Mouse (Mus musculus): ENCODE measurements at regions not wholly inside any gene's neighbourhood (a gene's known extent, or its start where the extent isn't known, plus 50 kb on each side); places are given as distances from the start of the nearest gene placed in this dataset.

DNA sequence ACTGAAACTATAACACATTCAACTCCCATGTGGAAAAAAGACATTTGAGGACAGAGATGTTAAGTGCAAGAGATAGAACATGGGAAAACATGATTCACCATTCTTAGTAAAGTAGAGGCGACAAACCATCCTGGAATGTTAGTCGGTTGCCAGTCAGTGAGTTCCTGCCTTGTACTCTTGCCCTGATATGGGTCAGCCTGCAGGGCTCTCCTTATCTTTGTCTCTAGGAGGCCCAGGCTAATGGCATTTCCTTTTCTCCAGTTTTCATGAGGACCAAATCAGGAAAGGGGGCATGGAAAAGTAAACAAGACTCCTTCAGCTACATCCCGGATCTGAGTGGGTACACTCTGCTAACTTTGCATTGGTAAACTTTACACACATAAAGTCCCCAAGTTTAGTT, 387.4 kb upstream of the Mpdz start:
- Histone ChIP-seq H3K36me3 (replicated peaks) (no peaks in the 10 kb centered on the region), H3K4me3 (no peak overlapping the region), H3K27ac (replicated peaks) (no peak overlapping the region), H3K4me1 (no peaks in the 10 kb centered on the region), H3K27me3 (replicated peaks; ENCODE audit: low read depth, poor library complexity, severe bottlenecking) (no peaks in the 10 kb centered on the region), H3K9me3 (no peaks in the 10 kb centered on the region)
- DNase-seq (ENCODE audit: low spot score): no peak
- WGBS: 55% methylated on average over 3 of the region's 3 CpGs

DNA sequence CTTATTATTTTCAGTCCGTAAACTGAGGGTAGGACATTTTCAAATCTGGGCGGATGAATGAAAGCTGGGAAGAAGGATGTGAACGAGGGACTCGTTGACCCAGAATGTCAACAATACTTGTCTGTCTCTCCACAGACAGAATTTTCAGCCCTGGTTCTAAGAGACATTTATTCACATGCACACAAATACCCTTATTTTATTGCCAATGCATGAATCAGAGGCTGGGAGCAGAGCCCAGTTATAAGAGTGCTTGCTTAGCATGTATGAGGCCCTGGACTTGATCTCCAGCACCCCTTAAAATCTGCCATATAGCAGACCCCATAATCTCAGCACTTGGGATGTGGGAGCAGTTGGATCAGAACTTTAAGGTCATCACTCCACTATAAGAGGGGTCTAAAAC, 384.8 kb upstream of the Mpdz start:
- no peak overlapping the region for H3K4me3 ChIP-seq
- H3K36me3 ChIP-seq (replicated peaks): no peaks in the 10 kb centered on the region
- 90% methylated on average over 4 of the region's 4 CpGs for WGBS
- peaks cover 13% of the 10 kb centered on the region for H3K4me1 ChIP-seq
- no peak for DNase-seq (ENCODE audit: low spot score)
- H3K9me3 ChIP-seq: no peaks in the 10 kb centered on the region
- H3K27ac ChIP-seq (replicated peaks): no peak overlapping the region
- no peaks in the 10 kb centered on the region for H3K27me3 ChIP-seq (replicated peaks; ENCODE audit: low read depth, poor library complexity, severe bottlenecking)

DNA sequence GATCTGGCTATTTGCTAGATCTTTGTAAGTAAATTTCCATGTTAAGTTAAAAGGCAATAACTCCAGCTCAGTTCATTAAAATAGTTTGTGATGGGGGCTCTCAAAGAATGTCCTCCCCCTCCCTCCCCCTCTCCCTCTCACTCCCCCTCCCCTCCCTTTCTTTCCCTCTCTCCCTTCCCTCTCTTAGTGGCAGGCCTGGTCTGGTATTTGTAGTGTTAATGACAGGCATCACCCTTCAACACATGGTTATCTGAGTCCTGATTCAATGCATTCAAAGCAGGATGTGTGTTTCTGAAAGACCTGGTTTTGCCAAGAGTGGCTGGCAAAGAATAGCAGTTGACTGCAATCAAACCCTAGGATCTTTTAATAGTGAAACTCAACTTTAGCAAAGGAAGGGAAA, 383.4 kb upstream of the Mpdz start:
- Histone ChIP-seq H3K27me3 (replicated peaks; ENCODE audit: low read depth, poor library complexity, severe bottlenecking) (no peaks in the 10 kb centered on the region), H3K9me3 (no peaks in the 10 kb centered on the region), H3K4me3 (no peak overlapping the region), H3K36me3 (replicated peaks) (no peaks in the 10 kb centered on the region), H3K27ac (replicated peaks) (no peak overlapping the region), H3K4me1 (peaks cover 13% of the 10 kb centered on the region)
- no peak for DNase-seq (ENCODE audit: low spot score)

DNA sequence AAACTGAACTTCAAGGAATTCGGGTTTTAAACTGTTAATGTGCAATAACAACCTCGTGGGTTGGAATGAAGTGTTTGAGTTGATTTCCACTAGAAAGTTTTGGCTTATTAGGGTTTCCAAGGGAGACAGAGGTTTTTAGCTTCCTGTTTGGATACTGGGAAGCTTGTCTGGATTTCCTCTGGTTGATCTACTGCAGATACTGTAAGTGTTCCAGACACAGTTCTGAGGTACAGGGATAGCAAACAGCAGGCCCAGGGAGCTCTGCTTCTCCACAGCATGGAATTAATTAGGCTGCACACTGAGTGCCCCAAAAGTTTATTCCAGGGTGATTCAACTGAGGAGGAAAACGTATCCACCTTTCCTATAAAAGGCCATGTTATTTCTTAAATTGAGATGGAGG, 381.0 kb upstream of the Mpdz start:
- no peaks in the 10 kb centered on the region for H3K27me3 ChIP-seq (replicated peaks; ENCODE audit: low read depth, poor library complexity, severe bottlenecking)
- H3K36me3 ChIP-seq (replicated peaks): no peaks in the 10 kb centered on the region
- H3K27ac ChIP-seq (replicated peaks): no peak overlapping the region
- DNase-seq (ENCODE audit: low spot score): peak; percentile 15
- H3K4me1 ChIP-seq: peaks cover 13% of the 10 kb centered on the region
- H3K4me3 ChIP-seq: no peak overlapping the region
- 57% methylated on average over 3 of the region's 3 CpGs for WGBS
- H3K9me3 ChIP-seq: no peaks in the 10 kb centered on the region

DNA sequence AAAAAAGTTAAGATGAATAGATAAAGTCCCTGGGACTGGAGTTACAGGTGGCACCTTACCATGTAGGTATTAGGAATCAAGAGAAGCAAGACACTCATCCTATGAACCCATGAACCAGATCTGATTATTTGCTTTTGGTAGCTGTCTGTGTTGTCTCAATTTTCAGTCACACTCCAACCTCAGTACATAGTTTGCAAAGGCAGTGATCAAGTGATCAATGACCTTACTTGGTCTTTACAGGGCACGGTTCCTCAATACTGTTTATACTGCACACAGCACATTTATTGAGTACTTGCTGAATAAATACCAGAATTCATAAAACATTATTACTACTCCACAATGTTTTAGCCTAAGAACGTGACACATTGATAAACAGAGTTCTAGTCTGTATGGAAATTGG, 346.7 kb upstream of the Mpdz start:
- no peak for DNase-seq (ENCODE audit: low spot score)
- Histone ChIP-seq H3K4me1 (no peaks in the 10 kb centered on the region), H3K27ac (replicated peaks) (no peak overlapping the region), H3K27me3 (replicated peaks; ENCODE audit: low read depth, poor library complexity, severe bottlenecking) (no peaks in the 10 kb centered on the region), H3K36me3 (replicated peaks) (no peaks in the 10 kb centered on the region), H3K9me3 (no peaks in the 10 kb centered on the region), H3K4me3 (no peak overlapping the region)
- 88% methylated on average over 2 of the region's 2 CpGs for WGBS

DNA sequence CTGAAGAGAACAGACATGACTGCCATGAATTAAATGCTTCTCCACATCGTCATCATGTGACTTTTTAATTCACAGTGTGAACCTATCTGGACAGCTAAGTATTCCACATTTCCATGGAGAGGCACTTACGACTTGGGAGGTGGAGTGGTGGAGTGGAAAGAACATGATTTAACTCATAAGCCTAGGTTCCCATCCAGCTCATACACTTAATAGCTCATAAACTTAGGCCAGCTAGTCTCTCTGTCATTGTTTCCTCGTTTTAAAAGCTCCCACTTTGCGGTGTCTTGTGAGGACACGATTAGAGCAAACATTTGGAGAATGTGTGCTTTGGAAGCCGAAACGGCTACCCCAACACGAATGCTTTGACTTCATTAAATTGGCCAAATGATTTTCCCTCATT, 346.0 kb upstream of the Mpdz start:
- no peaks in the 10 kb centered on the region for H3K4me1 ChIP-seq
- no peak for DNase-seq (ENCODE audit: low spot score)
- no peaks in the 10 kb centered on the region for H3K36me3 ChIP-seq (replicated peaks)
- no peak overlapping the region for H3K4me3 ChIP-seq
- H3K27me3 ChIP-seq (replicated peaks; ENCODE audit: low read depth, poor library complexity, severe bottlenecking): no peaks in the 10 kb centered on the region
- WGBS: 88% methylated on average over 8 of the region's 8 CpGs
- no peaks in the 10 kb centered on the region for H3K9me3 ChIP-seq
- H3K27ac ChIP-seq (replicated peaks): no peak overlapping the region

DNA sequence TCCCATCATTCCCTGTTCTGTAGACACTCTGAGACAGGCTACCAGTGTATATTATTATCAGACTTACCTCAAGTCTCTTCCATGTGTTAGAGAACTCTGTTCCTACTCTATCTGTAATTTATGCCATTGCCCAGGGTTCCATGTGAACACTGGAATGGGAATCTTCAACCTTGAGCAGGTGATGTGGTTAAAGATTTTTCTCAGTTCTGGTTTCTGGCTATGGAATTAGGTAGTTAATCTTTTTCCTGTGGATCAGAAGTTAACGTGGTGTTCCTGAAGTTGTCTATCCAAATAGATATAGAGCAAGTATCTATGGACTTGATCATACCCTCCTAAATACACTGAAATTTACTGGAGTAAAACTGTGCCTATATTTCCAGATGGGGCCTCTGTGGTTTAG, 339.4 kb upstream of the Mpdz start:
- 93% methylated on average over 1 of the region's 1 CpGs for WGBS
- H3K27me3 ChIP-seq (replicated peaks; ENCODE audit: low read depth, poor library complexity, severe bottlenecking): no peaks in the 10 kb centered on the region
- no peak overlapping the region for H3K27ac ChIP-seq (replicated peaks)
- no peaks in the 10 kb centered on the region for H3K36me3 ChIP-seq (replicated peaks)
- H3K4me3 ChIP-seq: no peak overlapping the region
- no peaks in the 10 kb centered on the region for H3K9me3 ChIP-seq
- no peaks in the 10 kb centered on the region for H3K4me1 ChIP-seq
- DNase-seq (ENCODE audit: low spot score): no peak

DNA sequence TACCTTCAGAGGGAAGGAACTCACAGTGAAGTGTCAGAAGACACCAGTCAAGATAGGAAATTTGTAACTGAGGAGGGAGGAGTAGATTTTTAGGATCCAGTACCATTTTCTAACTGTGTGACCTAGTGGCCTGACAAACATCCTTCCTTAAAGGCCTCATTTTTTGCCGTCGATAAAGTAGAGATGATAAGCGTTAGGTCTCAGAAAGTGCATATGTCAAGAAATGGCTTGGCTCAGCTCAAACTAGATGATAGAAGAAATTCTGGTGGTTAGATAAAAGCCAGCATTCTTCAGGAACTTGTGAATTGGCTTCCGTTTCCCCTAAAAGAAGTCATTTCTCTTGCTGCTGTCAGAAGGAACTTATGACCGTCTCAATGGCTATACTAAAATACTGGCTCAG, 324.1 kb upstream of the Mpdz start:
- Histone ChIP-seq H3K4me1 (peaks cover 26% of the 10 kb centered on the region), H3K9me3 (no peaks in the 10 kb centered on the region), H3K27me3 (replicated peaks; ENCODE audit: low read depth, poor library complexity, severe bottlenecking) (0 out of 2 replicates have a peak, but pooled peaks cover 8% of the 10 kb centered on the region), H3K27ac (replicated peaks) (no peak overlapping the region), H3K4me3 (no peak overlapping the region), H3K36me3 (replicated peaks) (no peaks in the 10 kb centered on the region)
- WGBS: 89% methylated on average over 5 of the region's 5 CpGs
- no peak for DNase-seq (ENCODE audit: low spot score)

DNA sequence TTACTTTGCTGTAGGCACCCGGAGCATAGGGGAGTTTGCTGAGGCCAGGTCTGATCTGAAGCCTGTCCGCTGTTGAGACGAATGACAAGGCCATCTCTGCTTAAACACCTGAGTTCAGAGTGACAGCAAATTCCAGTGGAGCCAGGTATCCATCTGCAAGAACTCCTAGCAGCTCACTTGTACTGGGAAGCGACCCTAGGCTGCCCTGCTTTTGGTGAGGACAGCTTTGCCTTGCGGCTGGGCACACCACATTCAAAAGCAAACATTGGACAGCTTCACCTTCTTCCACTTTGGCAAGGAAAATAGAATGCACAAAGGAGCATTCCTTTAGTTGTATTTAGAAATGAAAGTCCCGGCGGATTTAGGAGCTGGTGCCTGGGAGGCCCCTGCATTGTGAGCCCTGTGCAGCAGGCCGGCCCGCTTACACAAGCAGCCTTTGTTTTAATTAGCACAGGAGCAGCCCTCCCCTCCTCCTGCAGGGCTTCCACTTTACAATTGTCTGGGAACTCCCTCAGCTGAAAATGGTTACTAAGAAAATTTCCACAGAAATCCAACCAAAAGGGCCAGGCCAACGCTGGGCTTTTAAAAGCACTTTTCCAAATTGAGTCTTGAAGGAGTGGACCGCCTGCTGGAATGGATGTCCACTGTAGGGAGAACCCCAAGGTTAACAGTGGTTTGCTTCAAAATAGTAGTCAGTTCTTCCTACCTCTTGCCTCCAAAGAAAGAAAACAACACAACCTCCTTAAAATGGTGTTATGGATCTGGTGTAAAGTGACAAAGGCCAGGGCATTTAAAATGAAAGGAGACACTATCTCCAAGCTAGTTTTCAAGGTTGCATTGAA, 321.6 kb upstream of the Mpdz start:
- Histone ChIP-seq H3K27me3 (replicated peaks; ENCODE audit: low read depth, poor library complexity, severe bottlenecking) (0 out of 2 replicates have a peak, but pooled peaks cover 8% of the 10 kb centered on the region), H3K4me1 (peaks cover 26% of the 10 kb centered on the region), H3K9me3 (no peaks in the 10 kb centered on the region), H3K27ac (replicated peaks) (peak overlapping the region; percentile 73), H3K4me3 (peak overlapping the region; percentile 23; the same call in 1 of the 2 replicates), H3K36me3 (replicated peaks) (no peaks in the 10 kb centered on the region)
- peak; percentile 51 for DNase-seq (ENCODE audit: low spot score)
- WGBS: 16% methylated on average over 11 of the region's 11 CpGs

DNA sequence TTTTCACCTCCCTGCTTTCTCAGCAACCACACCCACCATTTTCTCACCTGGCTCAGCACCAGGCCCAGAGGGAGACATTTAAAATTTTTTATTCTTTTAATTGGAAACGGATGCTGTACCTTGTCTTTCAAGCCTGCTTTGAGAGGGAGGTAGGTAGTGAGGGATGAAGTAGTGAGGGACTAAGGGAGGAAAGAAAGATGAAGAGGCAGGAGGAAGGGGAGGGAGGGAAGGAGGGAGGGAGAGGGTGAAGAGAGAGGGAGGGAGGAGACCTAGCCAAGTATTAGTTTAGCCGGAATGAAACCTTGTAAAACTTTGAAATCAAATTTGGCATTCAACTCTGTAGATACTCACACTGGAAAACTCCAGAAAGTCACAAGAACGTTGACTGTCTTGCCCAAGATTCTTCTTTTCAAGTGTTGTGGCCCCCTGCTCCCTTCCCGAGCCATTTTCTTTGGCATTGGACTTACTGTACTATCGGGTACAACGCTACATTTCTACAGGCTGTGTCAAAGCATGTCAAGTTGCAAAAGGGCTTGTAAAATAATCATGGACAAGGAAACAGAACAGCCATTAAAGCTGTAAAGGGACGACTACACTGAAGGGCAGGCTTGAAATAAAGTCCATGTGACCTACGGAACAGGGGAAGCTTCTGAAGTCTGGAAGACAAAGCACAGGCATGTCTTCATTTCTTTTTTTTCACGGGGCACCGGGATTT, 320.9 kb upstream of the Mpdz start:
- Histone ChIP-seq H3K36me3 (replicated peaks) (no peaks in the 10 kb centered on the region), H3K27ac (replicated peaks) (peak overlapping the region; percentile 73), H3K27me3 (replicated peaks; ENCODE audit: low read depth, poor library complexity, severe bottlenecking) (0 out of 2 replicates have a peak, but pooled peaks cover 8% of the 10 kb centered on the region), H3K4me1 (peaks cover 26% of the 10 kb centered on the region), H3K4me3 (no peak overlapping the region), H3K9me3 (no peaks in the 10 kb centered on the region)
- 34% methylated on average over 10 of the region's 10 CpGs for WGBS
- DNase-seq (ENCODE audit: low spot score): no peak

DNA sequence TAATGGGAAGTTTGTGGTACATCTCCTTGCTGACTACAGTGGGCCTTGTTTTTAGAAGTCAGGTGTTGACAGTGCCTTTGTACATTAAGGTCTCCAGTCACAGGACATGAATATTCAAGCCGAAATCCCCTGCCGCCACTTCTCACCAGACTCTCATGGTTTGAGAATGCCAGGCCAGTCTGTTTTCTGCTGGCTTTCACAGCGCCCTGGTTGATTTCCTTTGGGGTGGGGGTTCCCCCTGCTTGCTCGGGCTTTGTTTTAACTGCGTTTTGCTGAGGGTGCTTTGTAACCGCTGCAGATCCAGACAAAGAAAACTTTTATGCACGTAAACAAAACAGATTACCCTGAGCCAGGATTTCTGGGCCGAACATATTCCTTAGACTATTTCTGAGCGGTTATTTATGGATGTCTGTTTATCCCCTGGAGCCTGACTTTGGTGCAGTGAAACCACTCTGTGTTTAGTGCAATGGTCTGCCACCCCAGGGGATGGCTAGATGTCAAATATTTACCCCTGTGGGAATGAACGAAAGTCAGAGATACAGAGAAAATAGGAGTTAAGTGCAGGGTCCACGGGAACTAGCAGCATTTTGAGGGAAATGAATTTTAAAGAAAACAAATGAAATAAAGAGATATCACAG, 320.1 kb upstream of the Mpdz start:
- Histone ChIP-seq H3K4me1 (peaks cover 26% of the 10 kb centered on the region), H3K36me3 (replicated peaks) (no peaks in the 10 kb centered on the region), H3K9me3 (no peaks in the 10 kb centered on the region), H3K27me3 (replicated peaks; ENCODE audit: low read depth, poor library complexity, severe bottlenecking) (0 out of 2 replicates have a peak, but pooled peaks cover 8% of the 10 kb centered on the region), H3K27ac (replicated peaks) (peak overlapping the region; percentile 65), H3K4me3 (no peak overlapping the region)
- WGBS: 28% methylated on average over 11 of the region's 11 CpGs
- peak; percentile 16 for DNase-seq (ENCODE audit: low spot score)

DNA sequence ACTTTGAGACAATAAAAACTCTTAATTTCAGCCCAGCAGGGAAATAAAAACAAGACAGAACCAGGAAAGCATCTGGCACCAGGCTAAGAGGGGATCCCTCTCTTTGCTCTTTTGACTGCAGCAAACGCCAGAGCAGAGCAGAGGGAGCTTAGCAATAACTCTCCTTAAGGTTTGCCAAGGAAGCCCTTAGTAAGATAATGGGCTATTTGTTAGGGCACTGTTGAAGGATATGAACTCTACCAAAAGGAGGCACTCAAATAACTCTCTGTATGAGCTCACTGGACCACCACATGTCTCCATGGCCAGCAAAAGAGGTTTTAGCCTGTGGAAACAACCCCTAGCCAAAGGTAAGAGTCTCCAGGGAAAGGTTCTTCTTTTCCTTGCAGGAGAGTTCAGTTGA, 315.3 kb upstream of the Mpdz start:
- no peak for DNase-seq (ENCODE audit: low spot score)
- no peaks in the 10 kb centered on the region for H3K36me3 ChIP-seq (replicated peaks)
- no peak overlapping the region for H3K4me3 ChIP-seq
- no peak overlapping the region for H3K27ac ChIP-seq (replicated peaks)
- H3K27me3 ChIP-seq (replicated peaks; ENCODE audit: low read depth, poor library complexity, severe bottlenecking): 0 out of 2 replicates have a peak, but pooled peaks cover 3% of the 10 kb centered on the region
- peaks cover 7% of the 10 kb centered on the region for H3K4me1 ChIP-seq
- H3K9me3 ChIP-seq: no peaks in the 10 kb centered on the region
- 12% methylated on average over 1 of the region's 1 CpGs for WGBS

Measured in embryonic facial prominence, embryonic 10.5 days (tissue).